ENCODE assay signal across 10 mouse cellular contexts in the genomic region with DNA sequence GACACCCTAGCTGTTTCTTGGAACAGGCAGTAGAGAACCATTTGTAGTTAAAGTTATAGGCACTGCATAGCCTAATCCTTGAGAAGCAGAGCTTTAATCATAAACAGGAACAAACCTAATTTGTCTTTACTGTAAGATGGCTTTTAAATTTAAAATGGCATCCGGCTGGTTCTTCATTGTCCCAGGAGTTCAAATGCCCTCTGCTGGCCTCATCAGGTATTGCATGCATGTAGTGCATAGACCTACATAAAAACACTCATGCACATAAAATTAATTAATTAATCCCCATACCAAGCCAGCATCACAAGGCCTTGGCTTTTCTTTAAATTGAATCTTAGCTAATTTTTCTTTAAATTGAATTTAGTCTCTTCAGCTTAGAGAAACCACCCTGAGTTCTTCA.
DNase-seq lines count a peak whose midpoint lies in the region; ATAC-seq and TF ChIP-seq lines count a peak whose summit lies in the region.
"Had no signal": no experiment of that assay in that cellular context is flagged by ENCODE, and none has a peak within 500 bp of the region (broad histone marks: within the 10 kb centered on the region; RNA-seq: fewer than 3 reads in every experiment).

No protein-coding gene starts in this region.

- no peak overlapping the region for H3K4me3 ChIP-seq in liver, postnatal 0 days (ENCODE audit: low read depth, low read length)
- H3K4me3 ChIP-seq: embryonic facial prominence, embryonic 15.5 days; limb, embryonic 15.5 days had no signal

- intact Hi-C loops in left cerebral cortex, postnatal 14 days (cut with DNase I) = loop anchor here (10.0 kb wide), 1 partner anchor 244 kb away; no protein-coding TSS in a partner anchor

- DNase-seq in adrenal gland, postnatal 25 days = peak; percentile 18
- no peak for DNase-seq in adrenal gland, adult 18-20 months (ENCODE audit: low spot score in 2 of 2)
- peak; percentile 45 to 70 for DNase-seq in left cerebral cortex, postnatal 14 days (ENCODE audit: low spot score in 2 of 2)
- DNase-seq in left cerebral cortex, adult 18-20 months (ENCODE audit: low spot score in 2 of 2) = no peak
- peak; percentile 29 for DNase-seq in adipocyte (ENCODE audit: low spot score)
- DNase-seq in liver, postnatal 0 days = peak; percentile 50
- DNase-seq in spleen, postnatal 36 days (ENCODE audit: low spot score in 2 of 2) = no peak
- DNase-seq in ovary, postnatal 14 days (ENCODE audit: low spot score) = no peak

- H3K4me2 ChIP-seq in liver, postnatal 0 days (ENCODE audit: low read depth, low read length) = no peak overlapping the region
- H3K4me2 ChIP-seq: embryonic facial prominence, embryonic 15.5 days; limb, embryonic 15.5 days had no signal

- no peaks in the 10 kb centered on the region for H3K9me3 ChIP-seq in liver, postnatal 0 days (ENCODE audit: low read length)
- H3K9me3 ChIP-seq: embryonic facial prominence, embryonic 15.5 days; limb, embryonic 15.5 days had no signal

- no peaks in the 10 kb centered on the region for H3K4me1 ChIP-seq in liver, postnatal 0 days (ENCODE audit: insufficient read depth)
- H3K4me1 ChIP-seq: embryonic facial prominence, embryonic 15.5 days; limb, embryonic 15.5 days had no signal

- ATAC-seq in liver, postnatal 0 days = no peak

- H3K9ac ChIP-seq in liver, postnatal 0 days (replicated peaks) = no peak overlapping the region
- H3K9ac ChIP-seq: embryonic facial prominence, embryonic 15.5 days; limb, embryonic 15.5 days had no signal

- H3K27ac ChIP-seq in liver, postnatal 0 days (ENCODE audit: low read depth) = no peak overlapping the region
- H3K27ac ChIP-seq: embryonic facial prominence, embryonic 15.5 days; limb, embryonic 15.5 days had no signal

- no peaks in the 10 kb centered on the region for H3K27me3 ChIP-seq in liver, postnatal 0 days (ENCODE audit: insufficient read depth, low read length)
- H3K27me3 ChIP-seq: embryonic facial prominence, embryonic 15.5 days; limb, embryonic 15.5 days had no signal

- TF ChIP-seq EP300 in liver, postnatal 0 days (IDR thresholded peaks at IDR 0.05; ENCODE audit: low read depth) = no peak

- H3K36me3 ChIP-seq in liver, postnatal 0 days (replicated peaks; ENCODE audit: insufficient read depth, low read length) = no peaks in the 10 kb centered on the region; the same call in 1 of the 2 replicates
- H3K36me3 ChIP-seq: embryonic facial prominence, embryonic 15.5 days; limb, embryonic 15.5 days had no signal

- WGBS in liver, postnatal 0 days (ENCODE audit: insufficient replicate concordance) = 73% methylated on average over 1 of the region's 1 CpGs

- peak; percentile 67 for TF ChIP-seq CTCF in liver, postnatal 0 days (IDR thresholded peaks at IDR 0.05; ENCODE audit: low read depth)

Comparison
In these comparisons a context has a peak if more than half of its experiments do, and no peak if none do; other contexts are left out.
1. DNase-seq: peak in adrenal gland, postnatal 25 days (single experiment), left cerebral cortex, postnatal 14 days (2 of 2), adipocyte (single experiment) and liver, postnatal 0 days (single experiment); none in adrenal gland, adult 18-20 months (0 of 2), left cerebral cortex, adult 18-20 months (0 of 2), spleen, postnatal 36 days (0 of 2) and ovary, postnatal 14 days (single experiment).